Mouse (Mus musculus): ENCODE results near the gene Nrip1. TPM values are rescaled to one million over a fixed set of nuclear protein-coding genes. Genes with fewer than 3 reads are reported as not detected.

Nrip1 gene
- total and polyA plus RNA-seq, 2 experiments from 2014 or later: 34.8 to 40.9 TPM

DNA sequence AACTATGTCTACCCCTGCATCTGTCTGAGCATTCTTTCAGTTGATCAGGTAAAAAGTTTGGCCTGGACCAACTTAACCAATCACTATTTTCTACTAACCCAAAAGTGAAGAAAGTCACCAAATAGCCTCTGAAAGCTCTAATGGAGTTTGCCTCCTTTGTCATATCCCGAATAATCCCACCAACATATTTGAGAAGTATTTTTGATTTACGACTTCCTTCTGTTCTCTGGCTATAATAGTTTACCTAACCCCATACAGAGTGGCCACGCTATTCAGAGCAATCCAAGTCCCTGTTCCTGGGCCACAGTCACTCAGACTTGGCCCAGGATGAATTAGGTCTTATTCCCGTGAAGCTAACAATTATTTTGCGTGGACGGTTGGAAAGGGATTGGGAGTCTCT, 108.3 kb downstream of the Nrip1 start:
- DNase-seq: no peak
- Histone ChIP-seq H3K36me3 (ENCODE audit: insufficient read depth) (no peaks in the 10 kb centered on the region), H3K27me3 (ENCODE audit: insufficient read depth, low read length) (no peaks in the 10 kb centered on the region), H3K4me2 (ENCODE audit: low read depth) (no peak overlapping the region), H3K27ac (ENCODE audit: low read depth, low read length) (no peak overlapping the region), H3K9me3 (ENCODE audit: low read length) (no peaks in the 10 kb centered on the region), H3K4me1 (ENCODE audit: insufficient read depth) (no peaks in the 10 kb centered on the region), H3K9ac (no peak overlapping the region), H3K4me3 (ENCODE audit: low read depth, low read length) (no peak overlapping the region)
- WGBS: 59% methylated on average over 6 of the region's 6 CpGs
- ATAC-seq: no peak
- TF ChIP-seq CTCF (IDR thresholded peaks at IDR 0.05; ENCODE audit: low read depth): no peak

DNA sequence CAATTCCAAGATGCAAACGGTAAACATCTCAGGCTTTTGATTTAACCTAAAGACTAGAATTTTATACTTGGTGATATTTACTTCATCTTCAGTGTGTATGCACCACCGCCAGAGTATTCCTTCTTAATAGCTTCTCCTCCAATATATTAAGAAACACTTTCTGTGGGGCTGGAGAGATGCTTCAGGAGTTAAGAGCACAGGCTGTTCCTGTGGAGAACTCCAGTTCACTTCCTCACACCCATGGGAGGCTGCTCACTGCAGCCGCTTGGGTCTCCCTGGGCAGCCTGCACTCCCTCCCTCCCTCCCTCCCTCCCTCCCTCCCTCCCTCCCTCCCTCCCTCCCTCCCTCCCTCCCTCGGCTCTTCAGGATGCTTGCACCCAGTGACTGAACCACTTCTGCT, 110.2 kb downstream of the Nrip1 start:
- no peak for DNase-seq
- 80% methylated on average over 4 of the region's 4 CpGs for WGBS
- no peaks in the 10 kb centered on the region for H3K36me3 ChIP-seq (ENCODE audit: insufficient read depth)
- no peak overlapping the region for H3K9ac ChIP-seq
- TF ChIP-seq CTCF (IDR thresholded peaks at IDR 0.05; ENCODE audit: low read depth): no peak
- no peaks in the 10 kb centered on the region for H3K4me1 ChIP-seq (ENCODE audit: insufficient read depth)
- H3K27me3 ChIP-seq (ENCODE audit: insufficient read depth, low read length): no peaks in the 10 kb centered on the region
- no peak for ATAC-seq
- H3K27ac ChIP-seq (ENCODE audit: low read depth, low read length): no peak overlapping the region
- no peak overlapping the region for H3K4me3 ChIP-seq (ENCODE audit: low read depth, low read length)
- H3K4me2 ChIP-seq (ENCODE audit: low read depth): no peak overlapping the region
- H3K9me3 ChIP-seq (ENCODE audit: low read length): no peaks in the 10 kb centered on the region

DNA sequence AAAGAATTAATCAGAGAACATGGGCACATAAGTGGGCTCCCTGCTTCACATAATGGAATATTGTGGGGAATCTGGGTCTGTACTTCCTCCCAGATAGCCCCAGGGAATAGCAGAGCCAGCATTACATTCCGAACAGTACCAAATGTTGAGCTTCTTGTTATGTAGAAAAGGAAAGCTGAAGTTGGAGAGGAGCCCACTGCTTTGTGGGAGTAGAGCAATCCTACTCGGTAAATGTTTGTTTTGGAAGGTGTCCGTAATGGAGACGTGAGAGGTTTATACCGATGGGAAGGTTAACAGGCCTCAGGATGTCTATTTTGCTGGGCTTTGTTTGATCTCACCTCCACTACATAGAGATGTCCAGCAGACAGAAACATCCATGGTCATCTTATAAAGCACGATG, 113.3 kb downstream of the Nrip1 start:
- TF ChIP-seq CTCF (IDR thresholded peaks at IDR 0.05; ENCODE audit: low read depth): no peak
- no peak for ATAC-seq
- DNase-seq: no peak
- Histone ChIP-seq H3K4me3 (ENCODE audit: low read depth, low read length) (no peak overlapping the region), H3K27ac (ENCODE audit: low read depth, low read length) (no peak overlapping the region), H3K36me3 (ENCODE audit: insufficient read depth) (no peaks in the 10 kb centered on the region), H3K4me1 (ENCODE audit: insufficient read depth) (no peaks in the 10 kb centered on the region), H3K9me3 (ENCODE audit: low read length) (no peaks in the 10 kb centered on the region), H3K4me2 (ENCODE audit: low read depth) (no peak overlapping the region), H3K9ac (no peak overlapping the region), H3K27me3 (ENCODE audit: insufficient read depth, low read length) (no peaks in the 10 kb centered on the region)
- whole genome bisulfite sequencing: 59% methylated on average over 6 of the region's 6 CpGs

DNA sequence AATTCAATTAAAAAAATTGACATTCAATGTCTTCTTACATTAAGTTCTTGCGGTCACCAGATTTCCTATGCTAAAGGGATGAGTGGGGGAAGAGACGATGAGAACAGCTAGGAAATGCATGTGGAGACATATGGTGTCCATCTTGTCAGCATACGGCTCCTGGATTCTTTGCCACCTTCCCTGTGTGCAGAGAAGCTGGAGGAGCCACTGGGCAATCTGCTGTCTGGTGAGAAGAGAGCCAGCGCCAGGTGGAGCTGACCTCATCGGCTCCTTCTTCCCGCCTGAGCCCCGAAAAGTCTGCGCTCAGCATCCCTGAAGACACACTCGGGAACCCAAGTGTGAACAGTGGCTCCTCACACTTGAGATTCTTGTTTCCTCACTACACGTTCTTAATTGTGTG, 121.8 kb downstream of the Nrip1 start:
- DNase-seq: no peak
- no peak for ATAC-seq
- no peak overlapping the region for H3K4me2 ChIP-seq (ENCODE audit: low read depth)
- H3K27me3 ChIP-seq (ENCODE audit: insufficient read depth, low read length): no peaks in the 10 kb centered on the region
- WGBS: 84% methylated on average over 10 of the region's 10 CpGs
- H3K4me3 ChIP-seq (ENCODE audit: low read depth, low read length): no peak overlapping the region
- no peaks in the 10 kb centered on the region for H3K36me3 ChIP-seq (ENCODE audit: insufficient read depth)
- no peaks in the 10 kb centered on the region for H3K4me1 ChIP-seq (ENCODE audit: insufficient read depth)
- H3K9me3 ChIP-seq (ENCODE audit: low read length): no peaks in the 10 kb centered on the region
- no peak for TF ChIP-seq CTCF (IDR thresholded peaks at IDR 0.05; ENCODE audit: low read depth)
- no peak overlapping the region for H3K27ac ChIP-seq (ENCODE audit: low read depth, low read length)
- H3K9ac ChIP-seq: no peak overlapping the region

DNA sequence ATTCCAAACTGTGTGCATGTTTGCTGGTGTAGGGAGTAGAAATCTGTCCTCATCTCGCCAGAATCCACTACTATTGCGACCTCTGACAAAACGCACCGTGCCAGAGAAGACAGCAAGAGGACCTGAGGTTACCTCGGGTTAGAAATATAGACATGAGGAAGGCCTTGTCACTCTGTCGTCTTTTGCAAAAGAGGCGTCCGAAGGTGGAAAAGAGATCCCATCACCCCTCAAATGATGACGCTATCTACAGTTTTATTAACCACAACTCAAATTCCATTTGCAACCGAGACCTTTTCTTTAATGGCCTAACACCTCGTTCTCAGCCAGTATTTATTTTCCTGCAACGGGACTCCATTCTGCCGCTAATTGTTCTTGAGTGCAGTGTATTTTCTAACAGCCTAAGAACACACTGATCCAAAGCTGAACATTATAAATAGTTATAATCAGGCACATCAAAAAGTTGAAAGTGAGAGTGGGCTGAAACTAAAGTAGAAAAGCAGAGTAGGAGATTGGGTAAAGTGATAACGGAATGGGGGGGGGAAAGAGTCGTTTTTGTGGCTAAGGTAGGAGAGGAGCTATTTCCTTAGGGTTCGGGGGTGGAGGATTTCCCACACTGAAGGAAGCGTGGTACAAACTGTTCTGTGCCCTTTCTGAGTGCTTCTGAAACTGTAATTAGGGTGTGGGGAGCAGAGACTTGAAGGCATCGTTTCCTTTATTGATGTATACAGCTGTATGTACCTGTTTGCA, 124.1 kb downstream of the Nrip1 start:
- no peaks in the 10 kb centered on the region for H3K4me1 ChIP-seq (ENCODE audit: insufficient read depth)
- no peak for ATAC-seq
- no peak overlapping the region for H3K9ac ChIP-seq
- no peaks in the 10 kb centered on the region for H3K9me3 ChIP-seq (ENCODE audit: low read length)
- no peaks in the 10 kb centered on the region for H3K27me3 ChIP-seq (ENCODE audit: insufficient read depth, low read length)
- H3K4me2 ChIP-seq (ENCODE audit: low read depth): no peak overlapping the region
- no peak overlapping the region for H3K27ac ChIP-seq (ENCODE audit: low read depth, low read length)
- no peak for TF ChIP-seq CTCF (IDR thresholded peaks at IDR 0.05; ENCODE audit: low read depth)
- H3K4me3 ChIP-seq (ENCODE audit: low read depth, low read length): no peak overlapping the region
- 89% methylated on average over 18 of the region's 18 CpGs for WGBS
- no peak for DNase-seq
- H3K36me3 ChIP-seq (ENCODE audit: insufficient read depth): no peaks in the 10 kb centered on the region

DNA sequence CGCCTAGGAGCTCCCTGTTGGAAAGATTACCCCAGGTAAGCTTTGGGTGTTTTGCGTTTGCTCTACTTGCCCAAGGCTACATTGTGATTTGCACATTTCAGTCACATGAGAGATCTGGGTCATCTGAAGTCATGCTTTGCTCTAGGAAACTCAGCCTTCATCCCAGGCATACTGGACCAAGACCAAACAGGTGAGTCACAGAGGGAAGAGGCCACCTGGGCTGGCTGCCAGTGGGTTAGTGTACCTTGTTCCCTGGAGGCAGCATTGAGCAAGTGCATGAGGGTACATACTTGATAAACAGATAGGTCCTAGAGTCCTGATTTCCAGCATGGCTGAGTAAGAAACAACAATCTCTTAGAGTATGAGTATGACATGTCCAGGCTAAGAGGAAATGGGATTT, 130.8 kb downstream of the Nrip1 start:
- Histone ChIP-seq H3K36me3 (ENCODE audit: insufficient read depth) (no peaks in the 10 kb centered on the region), H3K9ac (no peak overlapping the region)

DNA sequence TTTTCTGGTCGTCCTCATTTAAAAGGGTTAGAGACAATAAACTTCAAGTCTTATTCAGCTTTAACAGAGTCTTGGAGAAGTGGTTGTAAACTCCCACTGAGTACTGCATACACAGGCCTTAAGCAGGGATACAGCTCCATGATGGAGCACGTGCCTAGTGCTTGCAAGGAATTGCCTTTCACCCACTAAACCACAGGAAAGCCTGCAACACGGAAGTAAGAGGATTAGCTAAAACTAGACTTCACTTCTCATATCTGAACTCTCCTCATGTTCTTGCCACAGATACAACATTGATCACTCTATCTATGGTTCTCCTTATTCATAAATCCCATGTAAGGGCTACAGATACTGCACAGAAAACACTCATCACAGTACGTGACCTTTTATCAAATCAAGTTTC, 132.4 kb downstream of the Nrip1 start:
- H3K4me2 ChIP-seq (ENCODE audit: low read depth): no peak overlapping the region
- no peak for DNase-seq
- no peaks in the 10 kb centered on the region for H3K27me3 ChIP-seq (ENCODE audit: insufficient read depth, low read length)
- no peaks in the 10 kb centered on the region for H3K4me1 ChIP-seq (ENCODE audit: insufficient read depth)
- WGBS: 83% methylated on average over 4 of the region's 4 CpGs
- TF ChIP-seq CTCF (IDR thresholded peaks at IDR 0.05; ENCODE audit: low read depth): no peak
- no peak overlapping the region for H3K4me3 ChIP-seq (ENCODE audit: low read depth, low read length)
- H3K9me3 ChIP-seq (ENCODE audit: low read length): no peaks in the 10 kb centered on the region
- H3K9ac ChIP-seq: no peak overlapping the region
- H3K36me3 ChIP-seq (ENCODE audit: insufficient read depth): no peaks in the 10 kb centered on the region
- no peak overlapping the region for H3K27ac ChIP-seq (ENCODE audit: low read depth, low read length)
- ATAC-seq: no peak

More for the DNA sequence above, 130.8 kb downstream of the Nrip1 start:
- no peak for TF ChIP-seq CTCF (IDR thresholded peaks at IDR 0.05; ENCODE audit: low read depth)
- Histone ChIP-seq H3K27ac (ENCODE audit: low read depth, low read length) (no peak overlapping the region), H3K4me1 (ENCODE audit: insufficient read depth) (no peaks in the 10 kb centered on the region), H3K4me2 (ENCODE audit: low read depth) (no peak overlapping the region), H3K9me3 (ENCODE audit: low read length) (no peaks in the 10 kb centered on the region), H3K27me3 (ENCODE audit: insufficient read depth, low read length) (no peaks in the 10 kb centered on the region), H3K4me3 (ENCODE audit: low read depth, low read length) (no peak overlapping the region)
- no peak for ATAC-seq
- DNase-seq: no peak
- WGBS: 95% methylated on average over 2 of the region's 2 CpGs
